Mouse (Mus musculus) retina, embryonic 14.5 days (tissue): ENCODE results near the gene Abca8a.

Source experiments
- DNase-seq: peaks from one replicate; pipeline ENCODE4 v3.0.0-alpha.2; 2015; ENCODE audit warnings: low spot score

Abca8a gene

GRCm38 (mm10) chr11:110095858-110096257, at the start of gene Abca8a:
Gene Abca8a, minus strand, starts transcription at chr11:110095978.
- DNase-seq: no peak

DNA sequence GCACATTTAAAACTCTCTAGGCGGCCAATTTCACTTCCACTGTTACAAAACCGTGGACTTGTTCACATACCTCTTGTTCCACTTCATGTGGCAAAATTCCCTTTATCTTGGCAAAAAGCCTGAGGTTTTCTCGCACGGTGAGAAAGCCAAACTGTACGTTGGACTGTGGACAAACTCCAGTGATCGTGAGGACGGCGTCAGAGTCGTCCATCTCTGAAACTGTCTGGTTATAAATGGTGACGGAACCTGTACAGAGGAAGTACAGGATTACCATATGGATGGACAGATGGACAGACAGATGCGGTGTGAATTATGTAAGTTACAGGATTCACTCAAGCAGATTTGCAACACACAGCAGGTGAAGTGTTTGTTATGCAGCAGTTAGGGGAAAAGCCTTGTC, 49.6 kb upstream of the Abca8a start:
- no peak for DNase-seq

- no peak for DNase-seq
Observed at GRCm38 (mm10) chr11:110130760-110131159, 35.0 kb upstream of the Abca8a start.

DNA sequence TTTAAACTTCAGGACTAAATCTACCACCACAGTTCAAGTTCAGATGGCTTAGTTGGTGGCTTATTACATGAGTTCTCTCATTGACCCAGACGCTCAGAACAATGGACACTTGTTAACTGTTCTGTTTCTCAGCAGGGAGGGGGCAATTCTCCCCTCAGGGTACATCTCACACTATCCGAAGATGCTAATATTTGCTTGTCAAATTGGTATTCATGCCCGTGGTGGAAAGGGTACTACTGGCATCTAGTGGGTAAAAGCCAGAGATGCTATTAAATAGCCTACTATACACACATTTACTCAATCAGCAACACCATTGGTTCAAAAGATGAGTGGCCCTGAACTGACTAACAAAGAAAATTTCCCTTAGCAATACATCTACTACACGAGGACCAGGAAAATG, 15.4 kb upstream of the Abca8a start:
- peak; percentile 35 for DNase-seq

DNA sequence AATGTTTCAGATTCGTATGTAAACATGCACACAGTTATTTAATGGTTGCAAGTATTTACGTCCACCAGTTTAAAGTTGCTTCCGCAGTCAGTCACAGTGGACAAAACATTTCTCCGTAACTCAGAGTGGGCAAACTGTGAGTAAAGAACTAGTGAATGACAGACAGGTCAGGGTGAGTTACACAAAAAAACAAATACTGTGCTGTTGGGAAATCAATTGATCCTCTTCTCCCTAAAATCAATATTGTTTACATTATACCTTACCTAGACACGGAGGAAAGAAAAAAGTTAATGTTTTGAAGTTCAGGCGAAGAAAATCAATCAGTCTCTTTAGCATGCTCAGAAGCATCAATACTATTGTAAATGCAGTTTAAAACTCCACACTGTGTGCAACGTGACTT, 5.7 kb upstream of the Abca8a start:
- DNase-seq: no peak

DNA sequence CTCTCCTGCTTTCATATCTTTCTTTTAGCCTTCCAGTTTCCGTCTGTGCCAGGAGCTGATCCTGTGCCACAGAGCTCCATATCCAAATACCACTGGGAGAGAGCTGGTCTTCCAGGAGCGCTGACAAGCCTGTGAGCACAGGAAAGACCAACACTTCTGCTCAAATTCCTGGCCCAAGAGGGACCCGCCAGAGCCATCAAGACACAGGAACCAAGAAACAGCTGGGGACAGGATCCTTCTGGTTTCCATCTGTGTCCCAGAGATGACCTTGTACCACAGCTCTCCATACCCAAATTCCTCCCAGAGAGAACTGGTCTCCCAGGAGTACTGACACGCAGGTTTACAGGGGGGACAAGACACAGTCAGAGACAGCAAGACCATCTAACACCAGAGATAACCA, 3.1 kb upstream of the Abca8a start:
- no peak for DNase-seq

DNA sequence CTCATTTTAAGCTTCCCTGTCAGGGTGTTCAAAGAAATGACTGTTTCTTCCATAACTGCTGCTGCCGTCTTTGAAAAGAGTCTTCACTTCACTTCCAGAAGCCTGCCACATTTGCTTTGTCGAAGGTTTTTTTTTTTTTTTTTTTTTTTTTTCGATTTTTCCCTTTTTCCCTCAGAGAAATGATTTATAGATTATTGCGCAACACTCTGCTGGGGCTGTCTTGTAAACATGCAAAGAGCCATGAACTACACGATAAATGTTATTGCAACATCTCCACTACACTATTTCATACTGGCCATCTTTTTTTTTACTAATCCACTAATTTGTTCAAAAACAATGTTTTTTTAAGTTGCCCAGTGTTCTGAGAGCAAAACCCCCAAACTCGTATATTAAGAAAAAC, 1.7 kb upstream of the Abca8a start:
- no peak for DNase-seq

GRCm38 (mm10) chr11:110094846-110095380, 865 bp downstream of the Abca8a start:
- no peak for DNase-seq

DNA sequence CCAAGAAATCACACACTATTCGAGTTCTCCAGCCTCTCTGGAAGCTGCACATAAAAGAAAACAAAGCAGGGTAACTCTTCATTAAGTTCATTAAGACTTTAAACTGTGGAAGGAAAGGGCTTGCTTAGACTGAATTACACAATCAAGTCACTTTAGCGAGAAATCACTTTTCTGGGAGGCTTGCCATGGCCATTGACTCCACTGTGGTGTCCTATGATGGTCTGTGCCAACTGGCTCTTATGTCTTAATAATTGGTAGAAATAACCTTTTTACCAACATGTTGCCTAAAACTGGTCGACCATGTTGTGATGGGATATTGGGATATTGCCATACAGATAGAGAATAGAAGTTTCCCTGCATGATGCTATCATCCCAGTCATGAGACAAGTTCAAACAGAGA, 1.5 kb downstream of the Abca8a start:
- DNase-seq: no peak

- no peak for DNase-seq
Observed at GRCm38 (mm10) chr11:110091328-110091727, 4.5 kb downstream of the Abca8a start.

GRCm38 (mm10) chr11:110072158-110072557, 23.6 kb downstream of the Abca8a start:
- no peak for DNase-seq

DNA sequence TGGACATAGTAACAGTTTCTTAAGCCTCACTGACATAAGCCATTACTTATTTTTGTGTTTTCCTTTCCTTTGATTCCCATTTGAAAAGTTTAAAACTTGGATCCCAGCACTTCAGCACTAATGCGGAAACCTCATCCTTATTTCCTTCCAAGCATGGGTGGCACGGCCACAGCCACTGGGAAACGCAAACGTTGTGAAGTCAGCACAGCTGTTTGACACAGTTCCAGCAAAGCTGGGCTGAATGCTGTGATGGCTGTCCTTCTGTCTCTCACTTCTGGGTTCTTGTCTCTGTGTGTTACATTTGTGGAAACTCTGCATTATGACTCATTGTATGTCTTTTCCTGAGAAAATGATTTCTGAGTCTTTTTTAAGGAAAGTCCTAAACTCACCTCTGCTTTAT, 34.7 kb downstream of the Abca8a start:
- no peak for DNase-seq

DNA sequence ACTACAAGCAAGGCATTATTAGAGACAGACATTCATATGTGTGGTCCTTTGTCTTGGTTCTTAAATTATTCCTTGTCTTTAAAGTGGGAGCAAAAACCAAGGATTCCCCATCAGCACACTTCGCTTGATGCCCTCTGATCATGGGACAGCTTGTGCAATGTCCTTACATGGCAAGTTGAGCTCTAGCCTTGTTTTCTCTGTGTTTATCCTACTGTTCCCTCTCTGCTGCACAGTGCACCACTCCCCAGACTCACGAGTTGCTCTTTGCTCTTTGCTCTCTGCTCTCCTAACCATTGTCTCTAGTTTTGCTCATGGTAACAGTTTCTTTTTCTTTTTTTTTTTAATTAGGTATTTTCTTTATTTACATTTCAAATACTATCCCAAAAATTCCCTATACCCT, 35.7 kb downstream of the Abca8a start:
- no peak for DNase-seq

- DNase-seq: no peak
Observed at GRCm38 (mm10) chr11:110053681-110054080, 42.1 kb downstream of the Abca8a start.

DNA sequence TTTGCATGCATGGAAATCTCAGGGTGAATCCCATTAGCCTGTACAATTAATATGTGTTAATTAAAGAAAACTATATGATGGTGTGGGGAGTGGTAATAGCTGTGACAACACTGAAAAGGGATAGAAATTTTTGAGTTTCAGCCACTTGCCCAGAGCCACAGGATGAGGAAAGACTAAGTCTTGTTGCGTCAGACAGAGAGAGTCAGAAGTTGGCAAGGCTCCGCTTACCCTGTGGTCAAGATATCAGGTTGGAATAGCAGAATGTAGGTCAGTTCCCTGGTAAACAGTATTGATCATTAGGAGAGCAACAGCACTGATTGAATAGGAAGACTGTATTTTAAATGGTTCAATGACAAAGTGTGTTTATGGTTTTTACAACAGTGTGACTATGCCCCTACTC, 58.0 kb downstream of the Abca8a start:
- no peak for DNase-seq

DNA sequence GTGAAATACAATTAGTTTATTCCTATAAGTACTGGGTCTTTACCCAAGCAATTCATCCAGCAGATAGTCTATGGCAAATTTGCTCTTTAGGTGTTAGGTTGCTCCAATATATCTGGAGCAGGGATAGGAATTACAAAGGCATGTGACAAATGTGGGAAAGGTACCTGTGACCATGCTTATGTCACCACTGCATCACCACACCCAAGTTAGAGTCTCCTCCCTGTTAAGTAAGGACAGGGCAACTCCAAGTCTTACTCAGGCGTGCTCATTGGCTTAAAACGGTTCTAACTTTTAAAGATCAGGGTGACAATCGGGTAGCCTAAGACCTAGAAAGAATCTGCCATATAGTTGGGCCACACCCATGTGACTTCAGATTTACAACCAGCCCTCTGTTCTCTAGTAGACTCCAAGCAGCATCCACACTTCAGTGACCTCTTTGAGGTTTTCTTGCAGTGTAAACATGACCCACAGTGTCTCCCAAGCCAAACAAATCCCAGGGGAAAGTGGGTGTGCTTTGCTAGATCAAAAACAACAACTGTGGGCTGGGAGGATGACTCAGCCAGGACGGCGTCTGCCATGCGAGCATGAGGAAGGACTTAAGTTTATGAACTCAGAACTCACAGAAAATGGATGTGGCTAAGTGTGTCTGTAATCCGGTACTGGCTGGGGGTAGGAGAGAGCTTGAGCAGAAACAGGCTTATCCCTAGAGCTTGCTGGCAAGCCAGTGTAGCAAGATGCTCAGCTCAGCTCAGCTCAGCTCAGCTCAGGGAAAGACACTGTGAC, 66.7 kb downstream of the Abca8a start:
- DNase-seq: no peak

DNA sequence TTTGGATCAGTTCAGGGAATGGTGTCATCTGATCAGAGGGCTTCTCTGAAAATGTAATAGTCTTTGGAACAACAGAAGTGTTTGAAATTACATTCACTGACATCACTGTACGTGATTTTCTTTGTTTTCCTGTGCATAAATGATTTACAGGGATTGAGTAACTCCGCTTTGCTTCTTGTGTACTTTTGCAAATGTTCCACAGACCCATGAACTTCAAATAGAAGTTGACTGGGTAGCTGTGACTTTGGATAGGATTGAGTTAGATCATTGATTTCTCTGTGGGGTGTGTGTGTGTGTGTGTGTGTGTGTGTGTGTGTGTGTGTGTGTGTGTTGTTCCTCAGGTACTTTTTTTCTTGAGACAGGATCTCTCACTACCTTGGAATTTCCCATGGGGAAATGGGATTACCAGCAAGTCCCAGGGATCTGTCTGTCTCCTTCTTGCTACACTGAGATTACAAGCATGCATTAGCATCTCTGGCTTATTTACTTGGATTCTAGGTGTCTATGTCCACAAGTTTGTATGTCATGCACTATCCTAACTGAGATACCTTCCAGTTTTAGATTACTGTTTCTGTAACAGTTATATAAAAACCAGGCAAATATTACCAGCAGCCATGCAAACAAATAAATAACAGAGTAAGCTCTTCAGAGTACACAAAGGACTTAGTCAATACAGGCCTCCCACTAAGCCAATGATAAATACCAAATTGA, 84.8 kb downstream of the Abca8a start:
- no peak for DNase-seq

DNA sequence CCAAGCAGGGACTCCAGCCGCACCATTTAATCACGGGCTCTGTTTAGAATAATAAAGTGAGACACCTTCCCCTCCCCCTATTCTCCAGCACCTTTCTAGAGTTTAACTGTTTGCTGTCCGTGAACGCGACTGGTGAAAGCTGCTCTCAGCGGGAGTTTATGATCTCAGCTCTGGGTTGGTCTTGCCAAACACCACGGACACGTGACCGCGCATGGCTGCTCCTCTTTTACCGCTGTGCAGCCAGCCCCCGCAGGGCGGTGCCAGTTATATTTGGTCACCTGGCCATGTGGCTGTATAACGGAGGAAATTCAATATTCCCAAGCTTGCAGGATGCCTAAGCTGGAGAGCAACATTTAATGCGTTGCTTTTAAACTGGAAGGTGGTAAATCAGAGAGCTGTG, 100.2 kb downstream of the Abca8a start, which contains the start of gene Abca8b:
Gene Abca8b, minus strand, starts transcription at position 222 of the 400 bp plus-strand sequence.
- peak; percentile 76 for DNase-seq

- DNase-seq: peak; percentile 32
Observed at GRCm38 (mm10) chr11:109995013-109995412, 100.8 kb downstream of the Abca8a start.

GRCm38 (mm10) chr11:109994014-109994413, 101.8 kb downstream of the Abca8a start:
- no peak for DNase-seq

GRCm38 (mm10) chr11:109991270-109991669, 104.5 kb downstream of the Abca8a start:
- DNase-seq: no peak

DNA sequence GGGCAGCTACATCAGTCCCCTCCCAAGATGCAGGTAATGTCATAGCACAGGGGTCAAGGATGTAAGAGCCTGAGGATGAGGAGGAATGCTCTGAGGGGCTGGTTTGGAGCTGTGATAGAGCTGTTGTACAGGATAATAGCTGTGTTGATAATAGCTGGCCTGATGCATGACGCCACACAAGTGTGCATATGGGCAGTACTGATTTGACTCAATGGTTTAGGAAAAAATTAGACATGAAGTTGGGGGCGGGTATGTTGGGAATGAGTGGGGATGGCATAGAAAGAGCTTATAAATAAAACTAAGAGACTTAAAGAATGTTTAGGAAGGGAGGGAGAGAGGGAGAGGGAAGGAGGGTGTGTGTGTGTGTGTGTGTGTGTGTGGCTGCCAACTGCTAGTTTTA, 105.5 kb downstream of the Abca8a start:
- DNase-seq: no peak

GRCm38 (mm10) chr11:109988164-109988563, 107.6 kb downstream of the Abca8a start:
- no peak for DNase-seq
